Mouse (Mus musculus): ENCODE data around the gene Gm4907.
"Not testable (repeated sequence)": the region's sequence is repeated elsewhere in the genome, so short reads cannot be mapped to it uniquely, and the experiment has no call there.

The Gm4907 gene

GRCm38 (mm10) chrX:23882253-23882652 lies at the start of gene Gm4907:
TSS of gene Gm4907 (plus strand) at chrX:23882553.
- DNase-seq (ENCODE audit: extremely low read depth, insufficient read length, low spot score): not testable (repeated sequence)

GRCm38 (mm10) chrX:23833784-23834183 lies 48.6 kb upstream of the Gm4907 start:
- DNase-seq (ENCODE audit: extremely low read depth, insufficient read length, low spot score): not testable (repeated sequence)

- no peak for DNase-seq (ENCODE audit: extremely low read depth, insufficient read length, low spot score)
Observed at GRCm38 (mm10) chrX:23840921-23841320, 41.4 kb upstream of the Gm4907 start.

GRCm38 (mm10) chrX:23954161-23954560 lies 71.8 kb downstream of the Gm4907 start:
- DNase-seq (ENCODE audit: extremely low read depth, insufficient read length, low spot score): no peak
